Mouse (Mus musculus) activated CD4-positive, CD25-positive, alpha-beta regulatory T cell, adult 4 months (primary cell): ENCODE data around the gene Scnn1g. TPM values are rescaled to one million over a fixed set of nuclear protein-coding genes. Genes with fewer than 3 reads are reported as not detected.
A peak's percentile ranks its signal among the peaks of the same experiment; 100 is the strongest.

ENCODE experiments used
- ATAC-seq: one replicate; pipeline ENCODE4 v1.8.0; 2017
- polyA plus RNA-seq, 2 experiments: library from polyadenylated mRNA; unstranded; fragments of 100-300 nt; shearing (Covaris generic); gene quantifications; one replicate each; pipeline ENCODE4 v1.2.1; 2017

The Scnn1g gene
- not detected for polyA plus RNA-seq

DNA sequence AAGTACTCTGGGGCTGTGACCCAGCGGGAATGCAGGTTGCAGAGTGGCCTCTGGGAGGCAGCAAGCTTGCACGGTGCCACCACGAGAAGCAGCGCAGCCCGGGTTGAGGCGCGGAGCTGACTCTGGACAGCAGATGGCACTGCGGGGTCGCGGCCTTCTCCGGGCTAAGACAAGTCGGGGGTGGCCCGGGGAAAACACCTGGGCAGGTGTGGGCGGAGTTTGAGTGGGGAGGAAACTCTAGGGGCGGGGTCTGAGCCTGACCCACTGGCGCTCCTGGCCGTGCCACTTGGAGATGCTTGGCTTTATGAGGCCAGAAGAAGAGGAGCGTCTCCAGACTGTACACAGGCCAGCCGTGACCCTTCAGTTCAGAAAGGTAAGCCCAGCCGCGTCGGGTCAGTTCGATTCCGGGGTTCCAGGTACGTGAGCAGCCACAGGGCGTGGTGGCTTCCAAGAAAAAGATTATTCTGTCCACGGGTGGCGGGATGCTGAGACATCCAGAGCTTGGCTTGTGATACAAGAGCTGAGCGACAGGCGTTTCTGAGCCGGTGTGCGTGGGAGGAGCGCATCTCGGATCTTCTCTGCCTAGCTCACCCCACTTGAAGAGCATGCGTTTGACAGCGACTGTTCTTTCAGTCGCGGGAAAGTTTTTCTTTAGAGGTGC, at the start of gene Scnn1g:
Scnn1g (plus strand) TSS at position 309 of the 661 bp plus-strand sequence.
- ATAC-seq, result peak; percentile 93

DNA sequence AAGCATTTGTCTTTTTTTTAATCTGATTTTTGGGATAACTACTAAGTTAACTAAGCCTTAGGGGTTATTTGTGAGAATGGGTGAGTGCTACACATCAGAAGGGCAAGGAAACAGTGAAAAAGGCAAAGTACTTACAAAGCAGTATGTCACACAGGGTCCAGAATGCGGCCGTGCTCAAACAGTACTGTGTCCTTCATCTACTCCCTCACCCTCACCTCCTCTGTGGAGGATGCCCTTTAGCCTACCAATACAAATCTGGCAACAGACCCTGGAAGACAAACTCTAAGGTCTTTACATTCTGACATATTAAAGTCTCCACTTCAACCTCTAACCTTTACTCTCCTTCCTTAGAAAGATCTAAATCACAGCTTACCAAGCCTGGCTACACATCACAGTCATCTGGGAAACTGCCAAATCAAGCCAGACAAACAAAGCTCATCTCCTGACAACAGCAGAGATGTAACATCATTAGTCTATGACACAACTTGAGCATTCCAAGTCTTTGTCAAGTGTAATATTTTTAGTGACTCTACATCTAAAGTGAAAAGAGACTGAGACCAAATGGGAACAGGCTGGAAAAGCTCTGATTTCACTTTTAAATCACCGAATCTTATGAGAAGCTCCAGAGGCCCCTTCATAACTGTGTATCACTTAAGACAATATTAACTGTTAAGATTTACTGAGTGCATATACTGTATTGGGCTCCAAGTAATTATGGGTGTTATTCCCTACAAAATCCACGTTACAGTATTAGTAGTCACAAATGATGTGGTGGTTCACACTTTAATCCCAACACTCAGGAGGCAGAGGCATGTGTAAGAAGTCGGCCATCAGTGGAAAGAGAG, 48.9 kb upstream of the Scnn1g start:
- ATAC-seq, result no peak

DNA sequence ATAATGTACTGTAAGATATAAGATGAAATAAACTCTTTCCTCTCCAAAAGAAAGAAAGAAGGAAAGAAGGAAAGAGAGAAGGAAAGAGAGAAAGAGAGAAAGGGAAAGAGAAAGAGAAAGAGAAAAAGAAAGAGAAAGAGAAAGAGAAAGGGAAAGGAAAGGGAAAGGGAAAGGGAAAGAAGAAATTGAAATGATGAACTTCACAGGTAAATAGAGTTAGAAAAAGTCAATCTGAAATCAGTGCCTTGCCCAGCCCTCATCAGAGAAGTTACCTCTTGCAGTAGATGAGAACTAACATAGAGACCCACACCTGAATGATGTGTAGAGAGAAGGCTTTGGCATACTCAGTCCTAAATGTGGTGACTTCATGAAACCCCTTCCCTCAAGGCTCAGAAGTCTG, 44.9 kb upstream of the Scnn1g start:
- peak; percentile 52 for ATAC-seq

DNA sequence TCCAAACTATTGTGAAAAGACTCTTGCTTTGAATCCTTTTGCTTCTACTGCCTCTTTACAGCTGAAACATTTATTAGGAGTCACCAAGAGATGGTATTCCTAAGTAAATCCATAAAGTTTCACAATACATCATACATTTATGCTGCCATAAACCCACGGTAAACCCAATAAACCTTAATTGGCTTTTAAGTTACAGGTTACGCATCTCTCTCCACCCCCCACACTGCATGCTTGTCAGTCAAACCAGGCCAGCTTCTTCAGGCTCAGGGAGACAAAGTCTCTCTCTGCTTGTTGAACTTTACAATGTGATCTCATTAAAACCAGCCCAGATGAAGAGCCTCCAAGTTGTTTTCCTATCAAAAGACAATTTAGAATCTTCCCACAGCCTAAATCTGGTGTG, 42.5 kb upstream of the Scnn1g start:
- ATAC-seq, result no peak

GRCm38 (mm10) chr7:121697170-121697569, 37.1 kb upstream of the Scnn1g start:
- ATAC-seq, result no peak

DNA sequence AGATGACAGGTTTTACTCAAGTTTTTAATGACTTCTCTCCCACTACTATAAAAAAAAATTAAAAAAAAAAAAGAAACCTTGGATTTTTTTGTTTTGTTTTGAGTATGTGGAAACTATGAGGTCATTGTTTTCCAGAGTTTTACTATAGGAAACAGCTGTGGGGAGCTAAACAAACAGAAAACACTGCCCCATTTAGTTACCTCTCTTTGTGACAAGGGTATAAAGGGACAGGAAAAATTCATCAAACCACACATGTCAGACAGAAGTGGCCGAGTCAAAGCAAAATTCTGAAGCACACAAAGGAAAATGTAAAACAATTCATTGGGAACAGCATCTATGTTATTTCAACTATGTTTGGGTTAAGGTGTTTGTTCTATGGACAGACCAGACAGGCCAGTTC, 36.7 kb upstream of the Scnn1g start:
- ATAC-seq, result no peak

- ATAC-seq, result no peak
Measured at GRCm38 (mm10) chr7:121699218-121699617, 35.1 kb upstream of the Scnn1g start.

GRCm38 (mm10) chr7:121700480-121700879, 33.8 kb upstream of the Scnn1g start:
- no peak for ATAC-seq

DNA sequence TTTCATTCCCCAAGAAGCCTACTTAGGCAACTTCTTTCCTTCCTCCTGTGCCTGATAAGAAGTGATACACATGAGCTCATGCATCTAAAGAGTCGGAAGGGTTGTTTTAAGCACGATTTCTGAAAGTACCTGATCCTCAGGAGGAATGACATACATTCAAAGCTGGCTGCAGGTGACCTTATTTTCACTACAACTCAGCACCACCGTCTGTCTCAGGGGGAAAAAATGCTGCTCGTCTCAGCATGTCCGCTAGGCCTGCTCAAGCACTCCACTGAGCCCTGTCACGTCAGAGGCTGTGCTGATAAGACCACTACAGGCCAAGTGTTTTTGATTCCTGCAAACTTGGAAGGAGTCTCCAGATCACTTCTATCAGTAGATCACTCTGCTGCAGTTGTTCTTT, 32.3 kb upstream of the Scnn1g start:
- no peak for ATAC-seq

DNA sequence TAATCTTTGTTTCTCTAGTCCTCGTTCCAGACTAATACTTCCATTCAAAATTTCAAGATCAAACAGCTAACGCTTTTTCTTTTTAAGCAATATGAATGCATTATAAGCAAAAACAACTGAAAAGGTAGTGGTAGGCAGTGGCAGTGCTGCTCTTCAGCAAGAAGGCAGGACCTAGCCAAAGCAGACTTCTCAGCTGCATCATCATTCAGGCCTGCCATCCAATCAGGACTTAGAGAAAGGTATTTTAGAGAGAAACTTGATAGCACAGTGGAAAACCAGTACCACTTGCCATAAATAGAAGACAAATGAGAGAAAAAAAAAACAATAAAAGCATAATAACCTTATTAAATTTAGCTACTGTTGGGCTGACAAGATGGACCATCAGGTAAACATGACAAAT, 29.2 kb upstream of the Scnn1g start:
- ATAC-seq, result no peak

DNA sequence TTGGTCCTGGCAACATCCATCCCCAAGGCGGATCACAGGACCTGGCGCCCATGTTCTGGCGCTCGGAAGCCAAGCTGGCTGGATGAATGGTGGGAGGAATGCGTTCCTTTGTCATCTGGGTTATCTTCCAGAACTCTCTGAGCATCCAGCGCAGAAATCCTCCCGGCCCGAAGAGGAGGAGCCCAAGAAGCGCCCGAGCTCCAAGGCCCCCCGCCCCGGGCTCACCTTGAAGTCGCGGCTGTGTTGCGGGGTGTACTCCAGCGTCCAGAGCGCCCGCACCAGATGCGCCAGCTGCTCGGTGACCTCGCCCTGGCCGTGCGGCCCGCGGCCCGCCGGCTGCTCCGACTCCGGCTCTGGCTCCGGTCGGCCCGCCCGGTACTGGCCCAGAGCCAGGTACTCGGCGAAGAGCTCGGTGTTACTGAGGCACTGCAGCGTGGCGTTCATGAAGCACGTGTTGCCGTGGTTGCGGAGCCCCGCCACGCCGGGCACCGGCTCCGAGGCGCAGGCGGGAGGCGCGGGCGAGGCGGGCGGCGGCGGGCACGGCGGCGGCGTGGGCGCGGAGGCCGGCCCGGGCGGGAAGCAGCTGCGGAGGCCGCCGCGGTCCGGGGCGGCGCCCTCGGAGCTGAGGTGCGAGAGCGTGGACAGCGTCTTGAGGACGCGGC, 27.7 kb upstream of the Scnn1g start:
- ATAC-seq, result peak; percentile 22

DNA sequence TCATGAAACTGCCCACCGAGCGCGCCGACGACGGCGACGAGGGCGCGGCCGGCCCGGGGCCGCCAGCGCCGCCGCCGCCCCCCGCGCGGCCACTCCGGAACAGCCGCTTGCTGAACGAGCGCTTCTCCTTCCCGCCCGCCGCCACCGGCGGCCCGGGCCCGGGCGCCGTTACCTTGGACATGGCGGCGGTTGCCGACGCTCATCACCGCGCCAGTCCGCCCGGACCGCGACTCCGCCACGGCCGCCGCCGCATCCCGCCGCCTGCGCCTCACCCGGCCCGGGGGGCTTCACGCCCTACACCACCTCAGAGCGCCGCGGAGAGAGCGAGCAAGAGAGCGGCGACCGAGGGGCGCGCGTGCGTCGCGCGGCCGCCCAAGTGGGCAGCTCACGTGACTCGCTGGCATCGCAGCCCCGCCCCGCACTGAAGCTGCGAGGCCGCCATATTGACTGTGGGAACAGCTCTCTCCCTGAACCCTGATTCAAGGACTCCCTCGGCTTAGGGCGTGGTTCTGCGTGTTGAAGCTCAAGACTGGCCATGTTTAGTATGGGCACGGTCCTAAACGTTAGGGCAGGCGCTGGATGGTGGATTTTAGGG, 27.1 kb upstream of the Scnn1g start, which contains the start of gene Usp31:
Usp31 (minus strand) TSS at position 181 of the 595 bp plus-strand sequence.
- ATAC-seq, result peak; percentile 95

- no peak for ATAC-seq
Measured at GRCm38 (mm10) chr7:121711171-121711570, 23.1 kb upstream of the Scnn1g start.

DNA sequence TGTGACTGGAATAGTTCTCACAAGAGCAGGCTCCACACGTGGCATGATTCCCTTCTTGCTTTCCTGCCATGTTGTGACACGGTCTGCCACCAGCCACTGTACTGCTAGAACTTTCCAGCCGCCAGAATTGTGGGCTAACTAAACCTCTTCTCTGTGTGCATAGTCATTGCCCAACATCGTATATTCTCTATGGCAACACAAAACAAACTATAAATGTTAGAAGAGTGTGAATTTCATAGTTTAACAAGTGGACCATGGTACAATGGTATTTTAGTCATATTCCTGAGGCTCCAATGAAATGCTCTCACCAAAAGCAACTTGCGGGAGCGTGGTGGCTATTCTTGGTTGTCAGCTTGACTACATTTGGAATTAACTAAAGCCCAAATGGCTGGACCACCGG, 17.2 kb upstream of the Scnn1g start:
- no peak for ATAC-seq

GRCm38 (mm10) chr7:121730225-121730624, 4.1 kb upstream of the Scnn1g start:
- no peak for ATAC-seq

- ATAC-seq, result no peak
Measured at GRCm38 (mm10) chr7:121737511-121738415, 3.5 kb downstream of the Scnn1g start.

DNA sequence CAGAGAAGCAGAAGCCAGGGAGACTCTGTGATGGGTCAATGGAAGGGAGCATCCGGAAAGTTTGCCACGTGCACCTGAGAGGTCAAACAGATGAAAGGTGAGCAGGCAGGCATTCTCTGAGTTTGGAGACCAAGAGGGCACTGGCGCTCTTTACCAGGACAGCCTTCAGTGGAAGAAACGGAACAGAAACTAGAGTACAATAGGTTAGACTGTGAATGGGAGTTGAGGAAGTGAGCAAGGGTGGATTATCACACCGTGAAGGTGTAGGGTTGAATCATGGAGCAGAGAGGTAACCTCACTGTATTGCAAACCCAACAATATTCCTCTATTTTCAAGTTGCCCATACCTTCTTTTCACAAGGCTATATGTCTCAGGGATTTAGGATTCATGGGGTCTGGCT, 16.0 kb downstream of the Scnn1g start:
- ATAC-seq, result no peak

- no peak for ATAC-seq
Measured at GRCm38 (mm10) chr7:121754748-121755147, 20.5 kb downstream of the Scnn1g start.

DNA sequence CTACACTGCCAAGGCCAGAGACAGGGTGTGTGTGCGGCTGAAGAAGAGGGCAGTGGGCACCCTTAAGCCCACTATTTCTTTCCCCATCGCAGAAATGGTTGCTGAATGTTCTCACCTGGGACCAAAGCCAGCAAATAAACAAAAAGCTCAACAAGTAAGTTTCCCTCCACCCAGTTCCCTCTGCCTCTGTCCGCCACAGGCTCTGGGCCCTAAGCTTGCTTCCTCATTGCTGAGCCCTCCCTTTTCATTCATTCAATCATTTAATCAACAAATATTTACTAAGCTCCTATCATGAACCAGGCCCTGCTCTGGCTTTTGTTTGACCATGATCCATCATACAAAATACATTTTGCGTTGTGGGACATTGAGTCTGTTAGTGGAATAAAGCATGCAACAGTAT, 29.0 kb downstream of the Scnn1g start:
- no peak for ATAC-seq

DNA sequence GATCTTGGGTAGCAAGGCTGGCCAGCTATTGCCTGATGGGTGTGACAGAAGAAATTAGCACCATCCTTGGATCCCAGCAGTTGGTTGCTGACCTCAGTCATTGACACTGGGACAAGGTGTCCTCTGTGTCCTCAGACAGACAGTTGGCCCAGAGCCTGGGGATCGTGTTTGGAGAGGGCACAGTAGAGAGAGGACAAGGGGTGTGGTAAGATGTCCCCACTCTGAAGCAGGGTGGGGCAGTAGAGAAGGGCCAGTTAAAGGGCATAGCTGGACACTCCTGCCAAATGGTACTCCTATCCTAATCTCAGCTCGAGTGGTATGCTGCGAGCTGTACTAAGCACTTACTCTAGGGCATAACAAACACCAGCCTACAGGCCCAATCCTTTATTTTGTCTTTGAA, 33.6 kb downstream of the Scnn1g start:
- no peak for ATAC-seq

DNA sequence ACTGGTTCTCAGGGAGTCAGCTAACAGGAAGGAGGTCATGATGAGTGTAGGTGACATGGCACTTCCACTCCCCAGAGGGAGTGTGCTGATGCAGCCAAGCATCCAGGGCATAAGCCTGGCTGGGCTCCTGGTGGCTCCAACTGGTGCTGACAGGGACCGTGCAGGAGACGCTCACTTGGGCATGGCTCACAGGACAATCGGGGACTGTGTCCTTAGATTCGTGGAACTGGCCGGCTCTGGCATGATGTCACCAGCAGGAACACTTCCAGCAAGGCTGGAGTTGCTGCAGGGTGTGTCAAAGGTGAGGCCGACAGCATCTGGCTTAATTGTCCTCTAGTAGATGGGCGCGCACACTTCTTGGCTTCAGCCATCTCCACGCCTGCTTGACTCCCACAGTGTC, 34.7 kb downstream of the Scnn1g start:
- ATAC-seq, result no peak

GRCm38 (mm10) chr7:121778553-121778952, 44.3 kb downstream of the Scnn1g start:
- ATAC-seq, result no peak
